Mouse (Mus musculus): ENCODE measurements around the gene Hpse. TPM values are rescaled to one million over a fixed set of nuclear protein-coding genes. Genes with fewer than 3 reads are reported as not detected.

Hpse gene
- polyA plus RNA-seq, 1 experiment from 2014 or later = 0.53 TPM

DNA sequence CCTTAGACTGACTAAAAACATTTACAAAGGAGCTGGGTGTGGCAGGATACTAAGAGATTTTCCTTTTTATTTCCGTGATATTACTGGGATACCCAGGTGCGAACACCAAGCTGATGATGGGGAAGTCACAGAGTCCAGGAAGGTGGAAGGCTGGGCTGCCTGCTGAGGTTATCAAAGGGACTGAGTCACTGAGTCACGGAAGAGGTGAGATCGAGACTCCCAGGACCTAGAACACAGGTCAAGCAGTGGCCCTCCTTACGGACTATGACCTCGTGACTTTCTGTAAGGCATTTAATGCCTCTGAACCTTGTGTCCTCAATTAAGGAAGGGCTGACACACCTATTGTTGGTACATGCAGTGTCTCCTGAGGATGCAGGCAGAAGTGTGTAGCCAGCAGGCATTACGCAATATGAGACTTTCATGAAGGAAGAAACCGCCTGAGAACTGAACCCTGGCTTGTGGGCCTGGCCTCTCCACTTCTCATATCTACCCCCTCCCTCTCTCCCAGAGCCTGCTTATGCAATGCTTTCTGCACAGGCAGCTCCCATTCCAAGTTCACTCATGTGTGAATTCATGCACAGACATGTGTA lies 86.9 kb downstream of the Hpse start:
- no peak overlapping the region for H3K4me2 ChIP-seq
- H3K27me3 ChIP-seq = no peaks in the 10 kb centered on the region
- no peak for ATAC-seq (ENCODE audit: low FRiP score, low read depth)
- H3K9ac ChIP-seq = no peak overlapping the region
- H3K36me3 ChIP-seq = no peaks in the 10 kb centered on the region
- no peak overlapping the region for H3K4me3 ChIP-seq
- H3K9me3 ChIP-seq = no peaks in the 10 kb centered on the region
- WGBS = 94% methylated on average over 8 of the region's 8 CpGs
- no peak overlapping the region for H3K27ac ChIP-seq (replicated peaks)
- no peaks in the 10 kb centered on the region for H3K4me1 ChIP-seq (replicated peaks)

Other genes starting within 250 kb of the Hpse start
- gene Lin54, start 219.1 kb downstream of the Hpse start, polyA plus RNA-seq (2015; fragmentation: Nextera tagmentation; extraction: Ambion mirVana) = 7.1 and 7.4 TPM in 2 replicates
- gene Cops4, start 201.4 kb downstream of the Hpse start, polyA plus RNA-seq (2015; fragmentation: Nextera tagmentation; extraction: Ambion mirVana) = 171 and 175 TPM in 2 replicates
- gene Plac8, start 147.5 kb downstream of the Hpse start, polyA plus RNA-seq (2015; fragmentation: Nextera tagmentation; extraction: Ambion mirVana) = 0.35 and 3.9 TPM in 2 replicates
- 52.2 and 52.3 TPM in 2 replicates for gene Coq2, start 44.6 kb downstream of the Hpse start, polyA plus RNA-seq (2015; fragmentation: Nextera tagmentation; extraction: Ambion mirVana)
- gene Helq, start 78.9 kb upstream of the Hpse start, polyA plus RNA-seq (2015; fragmentation: Nextera tagmentation; extraction: Ambion mirVana) = 18.2 and 18.5 TPM in 2 replicates
- gene Mrps18c, start 78.9 kb upstream of the Hpse start, polyA plus RNA-seq (2015; fragmentation: Nextera tagmentation; extraction: Ambion mirVana) = 146 and 148 TPM in 2 replicates
- 14.0 and 15.7 TPM in 2 replicates for gene Abraxas1, start 101.2 kb upstream of the Hpse start, polyA plus RNA-seq (2015; fragmentation: Nextera tagmentation; extraction: Ambion mirVana)
- gene Gpat3, start 126.0 kb upstream of the Hpse start, polyA plus RNA-seq (2015; fragmentation: Nextera tagmentation; extraction: Ambion mirVana) = 0.93 and 2.5 TPM in 2 replicates

Measured in hindbrain, embryonic 15.5 days (tissue).